Mouse (Mus musculus) kidney, adult 2 months (tissue): Measurements from ENCODE around the gene Zdhhc13.

Experiments
- CTCF ChIP-seq: fragments of 200-500 bp; conservative IDR thresholded peaks from 2 replicates; pipeline ENCODE4 v1.5.1; 2011; ENCODE audit warnings: low read depth, mild to moderate bottlenecking, control low read depth, low read length, moderate library complexity, mixed read lengths; ENCODE audit not compliant: insufficient read depth, insufficient read length
- POLR2A ChIP-seq: fragments of 200-500 bp; IDR thresholded peaks from one replicate; pipeline ENCODE4 v1.6.1; 2011; ENCODE audit warnings: low read depth, low read length, control low read depth

- TF ChIP-seq CTCF (no peak), POLR2A (no peak)
These were observed 38.5 kb upstream of the Zdhhc13 start for GRCm38 (mm10) chr7:48750164-48750809.
